Mouse (Mus musculus): ENCODE results near the gene Rnf5.
A peak's percentile ranks its signal among the peaks of the same experiment; 100 is the strongest.

Rnf5 gene

GRCm38 (mm10) chr17:34603375-34604060, at the start of gene Rnf5:
Gene Rnf5, minus strand, starts transcription at chr17:34603690.
- peak; percentile 100 for DNase-seq (ENCODE audit: low spot score)

GRCm38 (mm10) chr17:34652985-34653384, 49.5 kb upstream of the Rnf5 start:
- DNase-seq (ENCODE audit: low spot score) = no peak

- DNase-seq (ENCODE audit: low spot score) = no peak
Measured at GRCm38 (mm10) chr17:34652546-34652945, 49.1 kb upstream of the Rnf5 start.

GRCm38 (mm10) chr17:34651507-34652221, 48.2 kb upstream of the Rnf5 start:
- peak; percentile 63 for DNase-seq (ENCODE audit: low spot score)

GRCm38 (mm10) chr17:34650781-34651180, 47.3 kb upstream of the Rnf5 start:
- DNase-seq (ENCODE audit: low spot score) = no peak

GRCm38 (mm10) chr17:34649106-34649864, 45.8 kb upstream of the Rnf5 start:
- DNase-seq (ENCODE audit: low spot score) = no peak

GRCm38 (mm10) chr17:34648141-34648890, 44.8 kb upstream of the Rnf5 start:
- no peak for DNase-seq (ENCODE audit: low spot score)

GRCm38 (mm10) chr17:34646906-34647787, 43.7 kb upstream of the Rnf5 start, which contains the start of gene Atf6b:
Gene Atf6b, plus strand, starts transcription at chr17:34647146.
- peak; percentile 99 for DNase-seq (ENCODE audit: low spot score)

- no peak for DNase-seq (ENCODE audit: low spot score)
Measured at GRCm38 (mm10) chr17:34645831-34646511, 42.5 kb upstream of the Rnf5 start.

- DNase-seq (ENCODE audit: low spot score) = no peak
Measured at GRCm38 (mm10) chr17:34645256-34645829, 41.9 kb upstream of the Rnf5 start.

GRCm38 (mm10) chr17:34644608-34645007, 41.1 kb upstream of the Rnf5 start, which contains the start of gene Fkbpl:
Gene Fkbpl, plus strand, starts transcription at chr17:34644764.
- peak; percentile 99 for DNase-seq (ENCODE audit: low spot score)

- no peak for DNase-seq (ENCODE audit: low spot score)
Measured at GRCm38 (mm10) chr17:34643944-34644343, 40.5 kb upstream of the Rnf5 start.

- no peak for DNase-seq (ENCODE audit: low spot score)
Measured at GRCm38 (mm10) chr17:34643379-34643778, 39.9 kb upstream of the Rnf5 start.

GRCm38 (mm10) chr17:34641945-34642344, 38.5 kb upstream of the Rnf5 start:
- DNase-seq (ENCODE audit: low spot score) = no peak

GRCm38 (mm10) chr17:34640778-34641601, 37.5 kb upstream of the Rnf5 start:
- DNase-seq (ENCODE audit: low spot score) = peak; percentile 75

- DNase-seq (ENCODE audit: low spot score) = no peak
Measured at GRCm38 (mm10) chr17:34639461-34640255, 36.2 kb upstream of the Rnf5 start.

- DNase-seq (ENCODE audit: low spot score) = no peak
Measured at GRCm38 (mm10) chr17:34637459-34637858, 34.0 kb upstream of the Rnf5 start.

GRCm38 (mm10) chr17:34635671-34636070, 32.2 kb upstream of the Rnf5 start:
- no peak for DNase-seq (ENCODE audit: low spot score)

Measured in embryo, embryonic 10 days (tissue).